8 mouse cellular contexts compared by ENCODE assay signal in genomic region chr6:8510864-8511428, GRCm38 (mm10). TPM values are rescaled to one million over a fixed set of nuclear protein-coding genes. Genes with fewer than 3 reads are reported as not detected.
DNase-seq lines count a peak whose midpoint lies in the region; ATAC-seq and TF ChIP-seq lines count a peak whose summit lies in the region.

No protein-coding gene starts in this region.

- H3K4me1 ChIP-seq in heart, embryonic 11.5 days (ENCODE audit: control insufficient read depth, insufficient read depth, low read length): peaks cover 4% of the 10 kb centered on the region; the same call in 1 of the 2 replicates
- H3K4me1 ChIP-seq in MEL (ENCODE audit: control insufficient read depth in 1 of 2, insufficient read depth in 2 of 2, low read length in 2 of 2): peaks cover 6 to 12% of the 10 kb centered on the region in 2 experiments
- H3K4me1 ChIP-seq in forebrain, postnatal 0 days (ENCODE audit: insufficient read depth): peaks cover 18% of the 10 kb centered on the region
- peaks cover 15% of the 10 kb centered on the region for H3K4me1 ChIP-seq in liver, postnatal 0 days (ENCODE audit: insufficient read depth)

- no peaks in the 10 kb centered on the region for H3K9me3 ChIP-seq in heart, embryonic 11.5 days (replicated peaks; ENCODE audit: control insufficient read depth, low read length)
- no peaks in the 10 kb centered on the region for H3K9me3 ChIP-seq in MEL (replicated peaks; ENCODE audit: insufficient read depth, low read length)
- no peaks in the 10 kb centered on the region for H3K9me3 ChIP-seq in forebrain, postnatal 0 days (ENCODE audit: low read length)
- H3K9me3 ChIP-seq in liver, postnatal 0 days (ENCODE audit: low read length): no peaks in the 10 kb centered on the region

- peak overlapping the region; percentile 94 for H3K9ac ChIP-seq in heart, embryonic 11.5 days (ENCODE audit: low read depth, low read length)
- H3K9ac ChIP-seq in MEL (ENCODE audit: control insufficient read depth, low read depth, low read length, poor library complexity, severe bottlenecking): peak overlapping the region; percentile 66
- H3K9ac ChIP-seq in forebrain, postnatal 0 days: peak overlapping the region; percentile 92
- peak overlapping the region; percentile 96 for H3K9ac ChIP-seq in liver, postnatal 0 days (replicated peaks)

- WGBS in heart, embryonic 11.5 days (ENCODE audit: insufficient replicate concordance): 6% methylated on average over 7 of the region's 7 CpGs
- WGBS in forebrain, postnatal 0 days: under 1% methylated on average over 7 of the region's 7 CpGs
- WGBS in liver, postnatal 0 days (ENCODE audit: insufficient replicate concordance): 27% methylated on average over 7 of the region's 7 CpGs

- H3K79me2 ChIP-seq in MEL (ENCODE audit: control insufficient read depth, insufficient read depth, low read length, poor library complexity): peaks cover 25% of the 10 kb centered on the region

- TF ChIP-seq POLR2A in MEL (IDR thresholded peaks at IDR 0.05; ENCODE audit: control insufficient read depth in 1 of 2, insufficient read depth in 1 of 2, low read depth in 1 of 2, low read length in 2 of 2, poor library complexity in 1 of 2): no peak

- no peak for TF ChIP-seq EP300 in MEL (IDR thresholded peaks at IDR 0.05; ENCODE audit: low read depth in 1 of 2, low read length in 2 of 2)
- TF ChIP-seq EP300 in liver, postnatal 0 days (IDR thresholded peaks at IDR 0.05; ENCODE audit: low read depth): no peak

- H3K4me2 ChIP-seq in heart, embryonic 11.5 days: peak overlapping the region; percentile 74
- H3K4me2 ChIP-seq in forebrain, postnatal 0 days (ENCODE audit: low read depth): peak overlapping the region; percentile 63
- H3K4me2 ChIP-seq in liver, postnatal 0 days (ENCODE audit: low read depth, low read length): peak overlapping the region; percentile 96

- ATAC-seq in heart, embryonic 11.5 days (replicated peaks; ENCODE audit: insufficient number of reproducible peaks, low FRiP score, low TSS enrichment): no peak
- no peak for ATAC-seq in forebrain, postnatal 0 days
- no peak for ATAC-seq in liver, postnatal 0 days
- no peak for ATAC-seq in erythroid progenitor cell, adult 5-6 weeks (replicated peaks; ENCODE audit: low FRiP score, poor library complexity, severe bottlenecking)

- H3K4me3 ChIP-seq in heart, embryonic 11.5 days (ENCODE audit: low read depth, low read length): peak overlapping the region; percentile 70
- H3K4me3 ChIP-seq in MEL (ENCODE audit: control insufficient read depth in 1 of 2, insufficient read depth in 1 of 2, low read depth in 2 of 2, low read length in 2 of 2): peak overlapping the region; percentile 90 to 98
- peak overlapping the region; percentile 84 for H3K4me3 ChIP-seq in forebrain, postnatal 0 days (ENCODE audit: low read depth, low read length)
- H3K4me3 ChIP-seq in liver, postnatal 0 days (ENCODE audit: low read depth, low read length): peak overlapping the region; percentile 83

- no peak for TF ChIP-seq RAD21 in MEL (IDR thresholded peaks at IDR 0.05; ENCODE audit: low read depth, low read length)

- no peaks in the 10 kb centered on the region for H3K36me3 ChIP-seq in heart, embryonic 11.5 days (ENCODE audit: control insufficient read depth, insufficient read depth, low read length)
- peaks cover 0 to 21% of the 10 kb centered on the region in 2 experiments; a peak in 2 of 4 replicates for H3K36me3 ChIP-seq in MEL (ENCODE audit: control insufficient read depth in 1 of 2, insufficient read depth in 2 of 2, low read length in 2 of 2)
- H3K36me3 ChIP-seq in forebrain, postnatal 0 days (ENCODE audit: insufficient read depth): no peaks in the 10 kb centered on the region
- H3K36me3 ChIP-seq in liver, postnatal 0 days (replicated peaks; ENCODE audit: insufficient read depth, low read length): no peaks in the 10 kb centered on the region

- TF ChIP-seq CTCF in MEL (IDR thresholded peaks at IDR 0.05 in 2 of 3, conservative IDR thresholded peaks at IDR 0.05 in 1 of 3; ENCODE audit: control insufficient read depth in 1 of 3, insufficient read depth in 1 of 3, low read depth in 2 of 3, low read length in 3 of 3, poor library complexity in 1 of 3, severe bottlenecking in 1 of 3): no peak
- TF ChIP-seq CTCF in forebrain, postnatal 0 days (IDR thresholded peaks at IDR 0.05; ENCODE audit: low read depth): no peak
- no peak for TF ChIP-seq CTCF in liver, postnatal 0 days (IDR thresholded peaks at IDR 0.05; ENCODE audit: low read depth)

- no peaks in the 10 kb centered on the region for H3K27me3 ChIP-seq in heart, embryonic 11.5 days (ENCODE audit: control insufficient read depth, insufficient read depth, low read length)
- H3K27me3 ChIP-seq in MEL (ENCODE audit: control insufficient read depth in 1 of 2, insufficient read depth in 2 of 2, low read length in 2 of 2): no peaks in the 10 kb centered on the region
- no peaks in the 10 kb centered on the region for H3K27me3 ChIP-seq in forebrain, postnatal 0 days (ENCODE audit: insufficient read depth, low read length)
- H3K27me3 ChIP-seq in liver, postnatal 0 days (ENCODE audit: insufficient read depth, low read length): no peaks in the 10 kb centered on the region

- no peak for DNase-seq in heart, adult 9 months (ENCODE audit: low spot score in 2 of 2)
- DNase-seq in MEL (ENCODE audit: low read depth, low spot score): peak; percentile 59
- DNase-seq in forebrain, postnatal 0 days: peak; percentile 33
- no peak for DNase-seq in liver, postnatal 0 days
- DNase-seq in layer of hippocampus, adult 11-12 months (ENCODE audit: low spot score): no peak
- DNase-seq in layer of hippocampus, postnatal 36 days: no peak

- no peak overlapping the region for H3K27ac ChIP-seq in heart, embryonic 11.5 days (ENCODE audit: low read depth, low read length)
- H3K27ac ChIP-seq in MEL (ENCODE audit: control insufficient read depth, low read depth, low read length): peak overlapping the region; percentile 57; the same call in 1 of the 2 replicates
- peak overlapping the region; percentile 99; the same call in 1 of the 2 replicates for H3K27ac ChIP-seq in forebrain, postnatal 0 days (ENCODE audit: low read depth, low read length)
- H3K27ac ChIP-seq in liver, postnatal 0 days (ENCODE audit: low read depth): no peak overlapping the region

TF ChIP-seq in MEL, 35 proteins besides CTCF, POLR2A, EP300 and RAD21:
- TF ChIP-seq E2F4 (IDR thresholded peaks at IDR 0.05; ENCODE audit: borderline replicate concordance, low read depth, low read length) (no peak), JUND (IDR thresholded peaks at IDR 0.05; ENCODE audit: low read depth, low read length) (no peak), ELF1 (IDR thresholded peaks at IDR 0.05; ENCODE audit: low read depth, low read length) (no peak), MAX (IDR thresholded peaks at IDR 0.05; ENCODE audit: low read length) (no peak), TCF12 (IDR thresholded peaks at IDR 0.05; ENCODE audit: low read depth, low read length) (no peak), MAZ (IDR thresholded peaks at IDR 0.05; ENCODE audit: low read depth, low read length) (no peak), CHD2 (IDR thresholded peaks at IDR 0.05; ENCODE audit: low read length) (no peak), TAL1 (IDR thresholded peaks at IDR 0.05; ENCODE audit: low read length) (no peak), MAFK (IDR thresholded peaks at IDR 0.05; ENCODE audit: borderline replicate concordance, low read depth, low read length) (no peak), POLR2AphosphoS2 (IDR thresholded peaks at IDR 0.05; ENCODE audit: low read length) (no peak)

RNA-seq across cellular contexts. Expression of gene Glcci1, which starts 1.5 kb away (rescaled TPM):
- 6.7 and 7.4 TPM in 2 replicates for polyA plus RNA-seq in heart, embryonic 11.5 days (2014; fragmentation: Nextera tagmentation; extraction: Ambion mirVana)
- 1.8 and 2.1 TPM in 2 replicates for total RNA-seq in MEL (2012; rRNA removed)
- 10 to 100 TPM in 1 of 2 experiments, 1 to 10 TPM in 1; 7.9 to 31.1 TPM for polyA plus RNA-seq in MEL (2012; ENCODE audit: insufficient read depth in 1 of 2, insufficient read length in 2 of 2, low read depth in 1 of 2, low replicate concordance in 2 of 2, missing spikeins in 1 of 2)
- total RNA-seq in forebrain, postnatal 0 days (2014; rRNA removed): 26.4 and 41.7 TPM in 2 replicates
- 8.9 and 9.9 TPM in 2 replicates for polyA plus RNA-seq in forebrain, postnatal 0 days (2015; fragmentation: Nextera tagmentation; extraction: Ambion mirVana)
- polyA plus RNA-seq in liver, postnatal 0 days (2015; fragmentation: Nextera tagmentation; extraction: Ambion mirVana): 2.5 and 3.0 TPM in 2 replicates
- total RNA-seq in erythroid progenitor cell, adult 5-6 weeks (2015; ENCODE audit: low replicate concordance): 8.4 and 39.6 TPM in 2 replicates
- 5.5 and 7.3 TPM in 2 replicates for total RNA-seq in erythroid progenitor cell, adult 5-6 weeks (2017; ENCODE audit: low replicate concordance)
- total RNA-seq in layer of hippocampus, postnatal 36 days (2021): 10 to 100 TPM; 77.4 to 85.2 TPM

Comparison
In these comparisons a context has a peak if more than half of its experiments do, and no peak if none do; other contexts are left out.
1. H3K27ac ChIP-seq: peak in MEL (single experiment) and forebrain, postnatal 0 days (single experiment); none in heart, embryonic 11.5 days (single experiment) and liver, postnatal 0 days (single experiment).
2. DNase-seq: peak in MEL (single experiment) and forebrain, postnatal 0 days (single experiment); none in heart, adult 9 months (0 of 2), liver, postnatal 0 days (single experiment), layer of hippocampus, adult 11-12 months (single experiment) and layer of hippocampus, postnatal 36 days (0 of 2).
3. Peak in every context shown above with its lines, with median percentiles within 50 percentile points of each other: H3K4me2 ChIP-seq, H3K4me3 ChIP-seq and H3K9ac ChIP-seq.